Mouse (Mus musculus): ENCODE results near the gene Dscam. TPM values are rescaled to one million over a fixed set of nuclear protein-coding genes. Genes with fewer than 3 reads are reported as not detected.

Gene Dscam
- polyA plus RNA-seq, 1 experiment from 2014 or later = 8.2 TPM

GRCm38 (mm10) chr16:96970412-96970811 is 200.1 kb downstream of the Dscam start:
- no peak overlapping the region for H3K4me2 ChIP-seq (ENCODE audit: low read length)
- H3K4me1 ChIP-seq (ENCODE audit: control insufficient read depth, insufficient read depth, low read length) = no peaks in the 10 kb centered on the region; the same call in 1 of the 2 replicates
- DNase-seq (ENCODE audit: low spot score) (no peak), ATAC-seq (no peak)
- 82% methylated on average over 2 of the region's 2 CpGs for WGBS
- H3K27ac ChIP-seq (ENCODE audit: low read depth, low read length) = no peak overlapping the region
- no peak overlapping the region for H3K9ac ChIP-seq (ENCODE audit: low read length)
- H3K4me3 ChIP-seq (ENCODE audit: low read depth, low read length) = no peak overlapping the region
- H3K9me3 ChIP-seq (replicated peaks; ENCODE audit: control insufficient read depth, low read length) = no peaks in the 10 kb centered on the region
- H3K36me3 ChIP-seq (ENCODE audit: control insufficient read depth, insufficient read depth, low read length) = no peaks in the 10 kb centered on the region
- H3K27me3 ChIP-seq (replicated peaks; ENCODE audit: control insufficient read depth, insufficient read depth, low read length) = no peaks in the 10 kb centered on the region

GRCm38 (mm10) chr16:96969643-96970042 is 200.9 kb downstream of the Dscam start:
- Histone ChIP-seq H3K36me3 (ENCODE audit: control insufficient read depth, insufficient read depth, low read length) (no peaks in the 10 kb centered on the region), H3K4me2 (ENCODE audit: low read length) (no peak overlapping the region), H3K4me1 (ENCODE audit: control insufficient read depth, insufficient read depth, low read length) (no peaks in the 10 kb centered on the region; the same call in 1 of the 2 replicates), H3K27ac (ENCODE audit: low read depth, low read length) (0 out of 2 replicates have a peak overlapping the region, but pooled peaks have one; percentile 17), H3K4me3 (ENCODE audit: low read depth, low read length) (no peak overlapping the region), H3K9ac (ENCODE audit: low read length) (no peak overlapping the region), H3K27me3 (replicated peaks; ENCODE audit: control insufficient read depth, insufficient read depth, low read length) (no peaks in the 10 kb centered on the region), H3K9me3 (replicated peaks; ENCODE audit: control insufficient read depth, low read length) (no peaks in the 10 kb centered on the region)
- peak; percentile 36 for DNase-seq (ENCODE audit: low spot score)
- WGBS = 90% methylated on average over 2 of the region's 2 CpGs
- ATAC-seq = no peak

- no peaks in the 10 kb centered on the region for H3K36me3 ChIP-seq (ENCODE audit: control insufficient read depth, insufficient read depth, low read length)
- H3K9ac ChIP-seq (ENCODE audit: low read length) = no peak overlapping the region
- H3K4me1 ChIP-seq (ENCODE audit: control insufficient read depth, insufficient read depth, low read length) = no peaks in the 10 kb centered on the region
- DNase-seq (ENCODE audit: low spot score) = no peak
- H3K9me3 ChIP-seq (replicated peaks; ENCODE audit: control insufficient read depth, low read length) = no peaks in the 10 kb centered on the region
- H3K27me3 ChIP-seq (replicated peaks; ENCODE audit: control insufficient read depth, insufficient read depth, low read length) = no peaks in the 10 kb centered on the region
- 74% methylated on average over 2 of the region's 2 CpGs for WGBS
- H3K4me3 ChIP-seq (ENCODE audit: low read depth, low read length) = no peak overlapping the region
- no peak overlapping the region for H3K27ac ChIP-seq (ENCODE audit: low read depth, low read length)
- no peak overlapping the region for H3K4me2 ChIP-seq (ENCODE audit: low read length)
- ATAC-seq = no peak
Measured at GRCm38 (mm10) chr16:96968885-96969480, 201.6 kb downstream of the Dscam start.

- H3K27me3 ChIP-seq (replicated peaks; ENCODE audit: control insufficient read depth, insufficient read depth, low read length) = no peaks in the 10 kb centered on the region
- ATAC-seq = no peak
- no peak overlapping the region for H3K9ac ChIP-seq (ENCODE audit: low read length)
- 85% methylated on average over 3 of the region's 3 CpGs for WGBS
- H3K4me1 ChIP-seq (ENCODE audit: control insufficient read depth, insufficient read depth, low read length) = no peaks in the 10 kb centered on the region
- H3K36me3 ChIP-seq (ENCODE audit: control insufficient read depth, insufficient read depth, low read length) = no peaks in the 10 kb centered on the region
- no peak overlapping the region for H3K4me3 ChIP-seq (ENCODE audit: low read depth, low read length)
- no peaks in the 10 kb centered on the region for H3K9me3 ChIP-seq (replicated peaks; ENCODE audit: control insufficient read depth, low read length)
- no peak overlapping the region for H3K27ac ChIP-seq (ENCODE audit: low read depth, low read length)
- DNase-seq (ENCODE audit: low spot score) = no peak
- no peak overlapping the region for H3K4me2 ChIP-seq (ENCODE audit: low read length)
Measured at GRCm38 (mm10) chr16:96959695-96960094, 210.9 kb downstream of the Dscam start.

- peak; percentile 60 for DNase-seq (ENCODE audit: low spot score)
- 37% methylated on average over 11 of the region's 11 CpGs for WGBS
- H3K9me3 ChIP-seq (replicated peaks; ENCODE audit: control insufficient read depth, low read length) = no peaks in the 10 kb centered on the region
- H3K4me1 ChIP-seq (ENCODE audit: control insufficient read depth, insufficient read depth, low read length) = peaks cover 11% of the 10 kb centered on the region
- H3K4me3 ChIP-seq (ENCODE audit: low read depth, low read length) = no peak overlapping the region
- ATAC-seq = peak; percentile 34; the same call in 1 of the 2 replicates
- no peaks in the 10 kb centered on the region for H3K36me3 ChIP-seq (ENCODE audit: control insufficient read depth, insufficient read depth, low read length)
- H3K27me3 ChIP-seq (replicated peaks; ENCODE audit: control insufficient read depth, insufficient read depth, low read length) = no peaks in the 10 kb centered on the region
- no peak overlapping the region for H3K9ac ChIP-seq (ENCODE audit: low read length)
- no peak overlapping the region for H3K4me2 ChIP-seq (ENCODE audit: low read length)
- peak overlapping the region; percentile 70 for H3K27ac ChIP-seq (ENCODE audit: low read depth, low read length)
Measured at GRCm38 (mm10) chr16:96945468-96946302, 224.9 kb downstream of the Dscam start.

GRCm38 (mm10) chr16:96943648-96944047 is 226.9 kb downstream of the Dscam start:
- Histone ChIP-seq H3K9me3 (replicated peaks; ENCODE audit: control insufficient read depth, low read length) (no peaks in the 10 kb centered on the region), H3K9ac (ENCODE audit: low read length) (no peak overlapping the region), H3K4me3 (ENCODE audit: low read depth, low read length) (no peak overlapping the region), H3K27me3 (replicated peaks; ENCODE audit: control insufficient read depth, insufficient read depth, low read length) (no peaks in the 10 kb centered on the region), H3K36me3 (ENCODE audit: control insufficient read depth, insufficient read depth, low read length) (no peaks in the 10 kb centered on the region), H3K27ac (ENCODE audit: low read depth, low read length) (no peak overlapping the region), H3K4me1 (ENCODE audit: control insufficient read depth, insufficient read depth, low read length) (peaks cover 11% of the 10 kb centered on the region), H3K4me2 (ENCODE audit: low read length) (no peak overlapping the region)
- 96% methylated on average over 2 of the region's 2 CpGs for WGBS
- no peak for ATAC-seq
- DNase-seq (ENCODE audit: low spot score) = no peak

- Histone ChIP-seq H3K9me3 (replicated peaks; ENCODE audit: control insufficient read depth, low read length) (no peaks in the 10 kb centered on the region), H3K36me3 (ENCODE audit: control insufficient read depth, insufficient read depth, low read length) (no peaks in the 10 kb centered on the region), H3K4me2 (ENCODE audit: low read length) (no peak overlapping the region), H3K27me3 (replicated peaks; ENCODE audit: control insufficient read depth, insufficient read depth, low read length) (no peaks in the 10 kb centered on the region), H3K27ac (ENCODE audit: low read depth, low read length) (no peak overlapping the region), H3K4me1 (ENCODE audit: control insufficient read depth, insufficient read depth, low read length) (no peaks in the 10 kb centered on the region), H3K9ac (ENCODE audit: low read length) (no peak overlapping the region), H3K4me3 (ENCODE audit: low read depth, low read length) (no peak overlapping the region)
- no peak for DNase-seq (ENCODE audit: low spot score)
- no peak for ATAC-seq
- whole genome bisulfite sequencing = 90% methylated on average over 2 of the region's 2 CpGs
Measured at GRCm38 (mm10) chr16:96934795-96935194, 235.8 kb downstream of the Dscam start.

- H3K27ac ChIP-seq (ENCODE audit: low read depth, low read length) = no peak overlapping the region
- no peak for ATAC-seq
- WGBS = 93% methylated on average over 6 of the region's 6 CpGs
Measured at GRCm38 (mm10) chr16:96932211-96932610, 238.3 kb downstream of the Dscam start.

GRCm38 (mm10) chr16:96931771-96932170 is 238.8 kb downstream of the Dscam start:
- 93% methylated on average over 2 of the region's 2 CpGs for whole genome bisulfite sequencing
- Histone ChIP-seq H3K27ac (ENCODE audit: low read depth, low read length) (no peak overlapping the region), H3K4me1 (ENCODE audit: control insufficient read depth, insufficient read depth, low read length) (peaks cover 8% of the 10 kb centered on the region), H3K4me3 (ENCODE audit: low read depth, low read length) (no peak overlapping the region), H3K4me2 (ENCODE audit: low read length) (no peak overlapping the region), H3K36me3 (ENCODE audit: control insufficient read depth, insufficient read depth, low read length) (no peaks in the 10 kb centered on the region), H3K27me3 (replicated peaks; ENCODE audit: control insufficient read depth, insufficient read depth, low read length) (no peaks in the 10 kb centered on the region), H3K9ac (ENCODE audit: low read length) (no peak overlapping the region), H3K9me3 (replicated peaks; ENCODE audit: control insufficient read depth, low read length) (no peaks in the 10 kb centered on the region)
- ATAC-seq (no peak), DNase-seq (ENCODE audit: low spot score) (no peak)

More at GRCm38 (mm10) chr16:96932211-96932610, 238.3 kb downstream of the Dscam start:
- Histone ChIP-seq H3K9ac (ENCODE audit: low read length) (no peak overlapping the region), H3K27me3 (replicated peaks; ENCODE audit: control insufficient read depth, insufficient read depth, low read length) (no peaks in the 10 kb centered on the region), H3K36me3 (ENCODE audit: control insufficient read depth, insufficient read depth, low read length) (no peaks in the 10 kb centered on the region), H3K4me2 (ENCODE audit: low read length) (no peak overlapping the region), H3K4me1 (ENCODE audit: control insufficient read depth, insufficient read depth, low read length) (peaks cover 4% of the 10 kb centered on the region), H3K4me3 (ENCODE audit: low read depth, low read length) (no peak overlapping the region), H3K9me3 (replicated peaks; ENCODE audit: control insufficient read depth, low read length) (no peaks in the 10 kb centered on the region)
- no peak for DNase-seq (ENCODE audit: low spot score)

All from forebrain, embryonic 14.5 days (tissue).